Mouse (Mus musculus): ENCODE measurements around the gene Traf7.

- no peak for TF ChIP-seq CTCF (IDR thresholded peaks at IDR 0.05)
- no peak for TF ChIP-seq POLR2A (IDR thresholded peaks at IDR 0.05; ENCODE audit: insufficient read depth, low read depth, low read length)
Observed at GRCm38 (mm10) chr17:24520450-24520849, 7.3 kb downstream of the Traf7 start.
